Mouse (Mus musculus) spleen, postnatal 10 days (tissue): ENCODE data around the gene Tulp1.
"Not testable (repeated sequence)": the region's sequence is repeated elsewhere in the genome, so short reads cannot be mapped to it uniquely, and the experiment has no call there.

ENCODE experiments used
- DNase-seq, 2 experiments: peaks; one replicate each; pipeline ENCODE4 v3.0.0; 2021 to 2022; ENCODE audit warnings: low spot score in 2 of 2

Gene Tulp1

DNA sequence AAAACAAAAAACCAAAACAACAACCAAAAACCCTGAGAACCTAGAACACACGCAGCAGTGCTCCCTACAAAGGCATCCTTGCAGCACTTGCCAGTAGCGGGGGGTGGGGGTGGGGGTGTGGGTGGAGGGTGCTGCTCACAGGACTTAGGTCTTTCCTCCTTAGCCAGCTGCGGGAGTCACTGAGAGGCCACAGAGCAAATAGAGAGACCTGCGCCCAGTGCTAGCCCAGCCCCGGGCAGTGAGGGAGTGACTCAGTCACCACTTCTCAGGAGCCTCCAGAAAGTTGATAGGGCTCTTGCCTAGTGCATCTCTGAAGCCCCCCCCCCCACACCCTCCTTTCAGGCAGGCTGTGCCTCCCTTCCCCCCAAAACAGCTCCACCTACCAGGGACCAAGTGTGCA, 4.0 kb upstream of the Tulp1 start:
- DNase-seq, result no peak

DNA sequence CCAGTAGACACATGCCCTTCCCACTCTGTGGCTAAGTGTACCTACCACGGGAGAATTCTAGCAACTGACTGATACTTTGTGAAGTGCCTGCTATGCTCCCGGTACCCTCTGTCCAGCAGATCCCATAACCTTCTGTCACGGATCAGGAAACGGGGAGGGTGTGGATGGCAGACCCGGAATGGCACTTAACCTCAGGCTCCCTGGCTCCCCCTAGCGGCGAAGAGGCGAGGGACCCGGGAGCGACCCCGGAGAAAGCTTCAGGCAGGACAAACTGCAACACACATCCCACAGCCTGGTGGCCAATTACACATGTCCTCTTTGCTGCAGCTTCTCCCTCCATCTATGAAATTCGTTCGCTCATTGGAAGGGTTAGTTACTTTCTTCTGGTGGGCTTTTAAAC, 3.4 kb upstream of the Tulp1 start:
- peak; percentile 75 to 88 for DNase-seq

DNA sequence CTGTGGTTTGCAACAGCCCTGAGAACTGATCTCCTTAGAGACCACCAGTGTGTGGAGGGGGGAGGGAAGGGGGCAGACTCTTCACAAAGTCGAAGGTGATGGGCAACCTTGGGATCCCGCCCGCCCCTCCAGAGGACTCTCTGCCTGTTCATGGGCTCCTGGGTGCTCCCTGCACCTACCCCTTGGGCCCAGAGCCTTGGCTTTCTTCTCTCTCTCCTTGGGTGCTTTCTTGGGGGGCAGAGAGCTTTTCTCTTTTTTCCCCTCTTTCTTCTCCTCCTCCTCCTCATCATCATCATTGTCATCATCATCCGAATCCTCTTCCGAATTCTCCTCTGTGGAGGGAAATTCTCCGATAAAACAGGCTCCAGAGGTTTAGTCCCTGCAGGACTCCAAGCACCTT, 1.5 kb downstream of the Tulp1 start:
- DNase-seq, result no peak

DNA sequence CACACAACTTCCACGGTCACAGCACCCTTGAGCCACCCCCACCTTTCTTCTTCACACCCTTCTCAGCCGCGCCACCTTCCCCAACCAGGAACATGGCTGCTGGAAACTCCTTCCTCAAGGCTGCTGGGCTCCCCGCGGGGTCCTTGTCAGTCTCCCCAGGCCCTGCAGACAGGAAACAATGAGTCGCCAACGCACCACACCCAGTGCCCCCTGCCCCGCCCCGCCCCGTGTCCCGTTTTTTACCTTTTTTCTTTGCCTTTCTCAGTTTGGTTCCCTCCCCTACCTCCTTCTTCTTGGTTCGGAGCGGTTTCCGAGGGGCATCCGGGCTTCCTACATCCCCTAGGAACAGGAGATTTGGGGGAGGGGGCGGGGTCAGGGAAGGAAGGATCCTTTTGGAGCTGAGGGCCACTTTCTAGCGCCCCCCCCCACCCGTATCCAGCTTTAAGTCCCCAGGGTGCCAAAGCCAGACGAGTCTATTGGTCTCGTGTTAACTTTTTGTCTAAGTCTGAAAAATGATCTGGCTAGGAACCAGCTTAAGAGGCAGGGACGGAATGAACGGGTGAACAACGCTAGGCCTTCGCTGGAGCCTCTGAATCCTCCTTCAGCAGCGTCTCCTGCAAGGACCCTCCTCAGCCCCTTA, 2.2 kb downstream of the Tulp1 start:
- DNase-seq, result no peak

DNA sequence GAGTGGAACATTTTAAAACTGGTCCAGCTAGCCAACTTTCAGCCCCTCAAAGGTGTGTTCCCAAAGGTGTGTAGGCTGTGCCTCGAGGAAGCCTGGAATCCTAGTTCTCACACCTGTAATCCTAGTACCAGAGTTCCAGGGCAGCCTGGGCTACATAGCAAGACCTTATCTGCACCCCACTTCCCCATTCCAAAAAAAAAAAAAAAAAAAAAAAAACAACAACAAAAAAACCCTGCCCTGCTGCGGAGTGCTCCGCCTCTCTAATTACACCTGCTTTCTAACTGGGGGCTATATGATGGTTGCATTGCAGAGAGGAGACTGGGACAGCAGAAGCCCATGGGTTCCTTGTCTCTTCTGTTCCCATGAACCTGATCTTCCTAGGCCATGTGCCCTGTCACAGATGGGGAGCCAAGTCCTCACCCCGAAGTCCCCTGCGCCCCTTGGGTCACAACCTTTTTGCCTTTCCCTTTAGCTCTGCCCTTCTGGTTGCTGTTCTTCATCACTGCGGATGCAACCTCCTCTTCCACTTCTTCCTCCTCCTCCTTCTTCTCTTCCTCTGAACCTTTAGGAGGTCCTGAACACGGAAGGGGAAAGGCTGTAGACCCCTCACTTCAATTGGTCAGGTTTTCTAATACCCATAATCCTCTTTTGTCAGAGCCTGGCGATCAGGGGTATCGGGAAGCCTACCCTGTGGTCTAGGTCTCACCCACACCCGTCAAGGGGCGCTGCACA, 2.9 kb downstream of the Tulp1 start:
- no peak for DNase-seq

DNA sequence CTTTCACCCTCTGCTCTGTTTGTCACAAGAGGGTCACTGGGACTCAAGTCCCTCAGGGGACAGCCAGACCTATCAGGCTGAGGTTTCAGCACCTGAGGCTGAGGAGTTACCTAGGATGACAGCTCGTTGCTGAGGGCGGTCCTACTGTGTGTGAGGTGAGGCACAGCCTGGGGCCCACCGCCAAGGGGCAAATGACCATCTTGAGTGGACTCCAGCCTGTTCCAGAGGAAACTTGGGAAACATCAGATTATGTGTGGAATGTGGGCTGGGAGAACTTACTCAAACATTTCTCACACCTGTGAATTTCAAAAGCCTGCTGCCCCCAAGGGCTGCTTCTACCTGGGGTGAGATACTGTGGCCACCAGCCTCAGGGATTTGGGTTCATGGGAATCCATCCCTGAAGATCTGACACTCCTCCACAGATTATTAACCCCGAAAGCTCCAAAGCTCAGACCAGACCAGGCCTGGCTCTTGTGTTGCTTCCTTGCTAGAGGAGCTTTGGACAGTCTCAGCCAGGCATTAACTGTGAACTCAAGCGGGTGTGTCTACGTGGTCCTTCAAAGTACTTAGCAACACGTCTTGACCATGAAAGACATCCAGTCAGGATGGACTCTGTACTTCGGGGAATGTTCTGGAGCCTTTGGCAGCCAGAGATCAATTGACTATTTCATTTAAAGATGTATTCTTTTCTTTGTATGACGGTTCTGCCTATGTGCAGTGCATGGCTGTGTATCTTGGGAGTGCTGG, 4.3 kb downstream of the Tulp1 start:
- DNase-seq, result no peak

DNA sequence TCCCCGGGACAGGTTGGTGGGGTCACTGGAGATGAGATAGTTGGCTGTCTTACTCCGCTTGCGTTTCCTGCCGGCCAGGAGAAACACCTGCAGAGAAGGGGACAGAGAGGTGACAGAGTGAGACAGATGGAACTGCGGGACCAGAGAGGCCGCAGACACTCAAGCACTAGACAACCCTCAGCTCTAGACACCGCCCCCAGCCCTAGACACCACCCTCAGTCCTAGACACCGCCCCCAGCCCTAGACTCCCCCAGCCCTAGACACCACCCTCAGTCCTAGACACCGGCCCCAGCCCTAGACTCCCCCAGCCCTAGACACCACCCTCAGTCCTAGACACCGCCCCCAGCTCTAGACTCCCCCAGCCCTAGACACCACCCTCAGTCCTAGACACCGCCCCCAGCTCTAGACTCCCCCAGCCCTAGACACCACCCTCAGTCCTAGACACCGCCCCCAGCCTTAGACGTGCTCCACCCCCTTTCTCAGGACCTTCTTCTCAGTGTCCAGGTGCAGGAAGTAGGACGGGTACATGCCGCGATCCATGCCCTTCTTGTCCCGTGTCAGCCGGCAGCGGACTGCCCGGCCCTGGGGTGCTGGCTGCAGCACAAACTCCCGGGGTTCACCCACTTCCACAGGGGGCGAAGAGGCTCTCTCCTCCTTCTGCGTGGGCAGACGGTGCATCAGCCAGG, 6.3 kb downstream of the Tulp1 start:
- not testable (repeated sequence) for DNase-seq

DNA sequence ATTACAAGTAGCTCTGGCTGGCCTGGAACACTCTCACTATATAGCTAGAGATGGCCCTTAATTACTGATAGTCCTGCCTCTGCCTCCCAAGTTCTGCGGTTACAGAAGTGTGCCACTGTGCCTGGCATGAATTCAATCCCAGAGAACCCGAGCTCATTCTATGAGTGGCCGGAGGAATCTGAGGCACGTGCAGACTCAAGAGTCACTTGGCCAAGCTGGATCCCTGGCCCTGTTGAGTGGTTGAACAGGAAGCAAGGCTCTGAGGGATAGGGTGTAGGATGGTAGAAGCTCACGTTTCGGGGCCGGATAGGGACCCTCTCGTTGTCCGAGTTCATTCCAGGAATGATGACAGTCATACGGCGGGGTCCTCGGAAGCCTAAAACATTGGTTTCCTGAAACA, 9.2 kb downstream of the Tulp1 start:
- no peak for DNase-seq

DNA sequence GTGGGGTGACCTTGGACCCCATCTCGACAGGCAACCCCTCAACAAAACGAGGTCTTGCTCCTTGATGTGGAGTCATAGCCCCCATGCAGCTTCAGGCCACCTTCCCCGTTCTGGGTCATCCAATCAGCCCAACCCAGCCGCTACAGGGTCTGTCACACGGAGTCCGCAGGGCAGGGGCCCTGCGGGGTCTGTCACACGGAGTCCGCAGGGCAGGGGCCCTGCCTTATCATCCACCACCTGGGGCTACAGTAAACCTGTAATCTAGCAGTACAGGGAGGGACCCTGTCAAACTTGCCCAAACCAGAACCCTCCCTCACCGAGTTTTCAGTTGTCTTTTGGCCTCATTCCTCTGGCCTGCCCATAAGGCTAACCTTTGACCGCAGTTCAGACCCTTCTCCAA, 13.0 kb downstream of the Tulp1 start:
- DNase-seq, result peak; percentile 24 to 51

DNA sequence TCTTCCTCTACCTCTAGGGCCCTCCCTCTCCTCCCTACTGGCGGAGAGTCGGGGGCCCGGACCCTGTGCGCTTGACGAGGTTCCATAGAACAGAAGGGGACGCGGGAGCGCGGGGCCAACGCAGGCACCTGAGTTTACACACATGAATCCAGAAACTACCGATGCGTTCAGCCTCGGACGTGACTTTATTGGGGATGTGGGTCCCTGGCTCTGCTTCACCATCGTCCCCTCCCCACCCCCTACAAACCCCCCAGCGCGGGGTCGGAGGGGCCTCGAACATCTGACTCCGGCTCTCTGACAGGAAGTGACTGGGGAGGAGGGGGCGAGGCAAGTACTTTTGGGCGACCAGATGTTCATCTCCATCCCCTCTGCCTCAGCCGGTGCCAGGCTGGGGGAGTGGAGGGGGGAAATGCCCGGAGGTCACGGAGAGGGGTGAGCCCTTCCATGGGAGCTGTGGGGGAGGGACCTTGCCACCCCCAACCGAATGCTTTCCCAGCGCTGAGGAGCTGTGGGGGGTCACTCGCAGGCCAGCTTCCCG, 13.6 kb downstream of the Tulp1 start:
- peak; percentile 33 to 37 for DNase-seq

DNA sequence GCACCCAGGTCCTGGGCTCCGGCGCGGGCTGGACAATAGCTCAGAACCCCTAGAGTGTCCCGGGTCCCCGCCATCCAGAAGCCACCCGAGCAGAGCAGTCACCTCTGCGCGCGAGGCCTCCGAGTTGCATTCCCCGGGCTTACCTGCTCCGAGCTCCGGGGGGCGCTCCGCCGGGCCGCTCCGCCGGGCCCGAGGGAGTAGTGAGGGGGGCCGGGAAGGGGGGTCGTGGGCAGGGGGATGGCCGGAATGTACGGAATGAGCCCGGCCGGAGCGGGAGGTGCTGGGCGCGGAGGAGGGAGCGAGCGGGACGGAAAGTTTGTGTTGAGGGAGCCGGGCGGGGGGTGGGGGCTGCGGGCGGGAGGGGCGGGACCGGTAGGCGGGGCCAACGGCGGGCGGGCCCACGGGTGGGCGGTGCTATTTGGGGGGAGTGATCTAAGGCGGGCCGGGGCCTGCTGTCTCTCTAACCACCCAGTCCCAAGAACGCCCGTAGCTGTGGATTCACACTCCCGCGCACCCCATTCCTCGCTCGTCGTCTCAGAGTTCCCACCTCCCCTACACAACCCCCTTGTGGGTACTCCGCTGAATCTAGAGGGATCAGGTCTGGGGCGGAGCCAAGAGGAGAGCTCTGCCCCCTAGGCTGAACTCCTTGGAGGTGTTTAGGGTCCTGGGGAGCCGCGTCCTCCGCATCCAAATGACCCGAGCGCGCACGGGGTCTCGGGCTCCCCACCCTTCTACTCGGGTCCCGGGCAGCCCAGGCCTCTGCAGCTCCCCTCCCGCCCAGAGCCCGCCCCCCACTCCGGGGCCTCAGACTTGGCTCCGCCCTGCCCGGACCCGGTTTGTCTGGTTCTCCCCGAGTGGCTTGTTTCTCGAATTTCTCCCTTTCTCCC, 14.3 kb downstream of the Tulp1 start, which contains the start of gene Tead3:
TSS of gene Tead3 (minus strand) at position 352 of the 887 bp plus-strand sequence.
- DNase-seq, result peak; percentile 68 to 83

DNA sequence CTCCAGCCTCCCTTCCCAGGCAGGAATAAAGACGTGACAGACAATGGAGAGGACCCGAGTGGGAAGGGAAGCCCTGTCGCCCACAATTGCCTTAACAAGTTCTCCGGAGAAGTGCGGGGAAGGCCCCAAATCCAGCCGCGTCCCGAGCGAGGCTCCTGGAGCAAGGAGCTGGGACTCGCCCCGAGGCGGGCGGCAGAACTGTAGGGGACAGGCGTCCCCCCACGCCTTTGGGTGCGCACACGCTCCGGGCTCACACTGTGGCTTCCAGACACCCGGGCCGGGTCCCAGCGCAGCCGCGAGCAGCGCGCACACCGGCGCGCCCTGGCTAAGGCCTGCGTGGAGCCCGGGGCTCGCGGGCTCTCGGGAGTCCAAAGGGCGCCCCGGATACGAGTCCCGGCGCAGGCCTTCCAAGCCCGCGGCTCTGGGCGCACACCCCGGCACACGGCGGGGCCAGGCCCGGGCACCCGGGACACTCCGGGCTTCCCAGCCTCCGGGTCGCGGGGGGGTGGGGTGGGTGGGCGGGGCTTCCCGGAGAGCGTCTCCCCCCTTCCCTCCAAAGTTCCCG, 15.0 kb downstream of the Tulp1 start:
- DNase-seq, result peak; percentile 45 to 47

DNA sequence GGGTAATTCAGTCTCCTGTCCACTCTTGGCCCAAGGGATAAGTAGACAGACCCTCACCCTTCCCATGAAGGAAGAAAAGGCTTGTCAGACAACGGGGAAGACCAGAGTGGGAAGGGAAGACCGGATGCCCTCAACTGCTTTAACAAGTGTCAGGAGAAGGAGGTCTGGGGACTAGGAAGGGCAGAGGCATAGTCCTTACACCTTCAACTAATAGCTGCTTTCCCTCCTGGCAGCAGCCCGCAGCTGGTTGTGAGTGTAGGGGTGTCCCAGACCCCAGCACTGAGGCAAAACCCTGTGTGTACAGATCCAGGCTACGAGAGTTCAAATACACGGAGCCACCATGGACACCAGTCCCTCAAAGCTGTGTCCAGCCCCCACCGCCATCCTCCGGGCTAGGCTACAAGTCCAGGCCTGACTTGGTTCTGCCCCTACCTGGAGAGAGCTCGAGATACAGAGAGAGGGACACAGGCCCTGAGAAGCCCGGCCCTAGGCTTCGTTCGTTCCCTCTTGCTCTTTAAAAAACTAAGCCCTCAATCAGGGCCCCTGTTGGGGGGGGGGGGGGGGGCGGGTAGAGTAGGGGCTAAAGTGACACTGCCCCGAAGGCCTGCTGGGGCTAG, 15.7 kb downstream of the Tulp1 start:
- DNase-seq, result no peak

DNA sequence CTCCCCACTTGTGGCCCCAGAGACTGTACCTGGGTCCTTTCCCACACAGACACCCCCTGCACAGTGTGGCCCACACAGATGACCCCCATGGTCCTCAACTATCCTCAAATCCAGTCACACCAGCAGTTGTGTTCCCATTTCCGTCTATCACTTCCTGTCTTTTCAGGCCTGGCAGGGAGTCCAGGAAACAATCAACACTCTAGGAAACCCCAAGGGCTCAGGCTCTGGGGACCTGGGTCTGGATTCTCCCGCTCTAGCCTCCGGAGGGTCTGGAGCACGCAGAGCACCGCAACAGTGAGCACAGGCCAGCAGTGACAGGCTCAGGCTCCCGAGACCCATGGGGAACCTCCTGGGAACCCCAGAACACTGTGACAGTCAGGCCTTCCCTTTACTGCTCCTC, 16.8 kb downstream of the Tulp1 start:
- DNase-seq, result no peak

DNA sequence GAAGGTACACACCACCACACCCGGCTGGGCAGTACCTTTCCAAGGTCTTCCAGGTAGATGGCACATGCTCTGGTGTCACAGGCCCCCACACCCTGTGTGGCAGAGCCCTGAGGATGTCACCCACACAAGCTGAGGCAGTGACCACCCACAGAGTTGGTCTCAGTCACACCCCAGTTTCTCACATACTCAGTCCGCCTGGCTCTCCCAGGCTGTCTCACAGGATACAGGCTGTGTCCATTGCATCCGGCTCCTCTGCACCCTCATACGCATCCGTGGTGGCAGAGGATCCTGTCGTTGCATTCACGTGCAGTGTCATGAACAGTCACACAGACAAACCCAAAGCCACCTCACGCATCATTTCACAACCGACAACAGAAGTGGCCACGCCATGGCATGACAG, 17.7 kb downstream of the Tulp1 start:
- DNase-seq, result no peak

DNA sequence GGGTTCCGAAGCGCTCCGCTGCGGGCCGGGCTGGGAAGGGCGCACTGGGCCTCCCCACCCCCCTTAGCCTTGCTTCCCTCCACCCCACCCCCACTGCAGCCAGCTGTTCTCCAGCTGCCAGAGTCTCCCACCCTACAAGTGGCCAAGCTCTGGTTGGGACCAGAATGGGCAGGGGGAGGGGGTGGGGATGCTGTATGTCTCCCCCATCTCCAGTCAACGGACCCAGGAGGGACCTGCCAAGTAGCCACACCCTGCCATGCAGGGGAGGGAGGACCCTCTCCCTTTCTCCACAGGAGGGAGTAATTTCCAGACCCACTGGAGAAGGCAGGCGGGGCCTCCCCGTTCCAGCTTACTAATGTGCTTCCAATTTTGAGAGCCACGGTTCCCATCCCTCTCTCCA, 19.1 kb downstream of the Tulp1 start:
- no peak for DNase-seq

DNA sequence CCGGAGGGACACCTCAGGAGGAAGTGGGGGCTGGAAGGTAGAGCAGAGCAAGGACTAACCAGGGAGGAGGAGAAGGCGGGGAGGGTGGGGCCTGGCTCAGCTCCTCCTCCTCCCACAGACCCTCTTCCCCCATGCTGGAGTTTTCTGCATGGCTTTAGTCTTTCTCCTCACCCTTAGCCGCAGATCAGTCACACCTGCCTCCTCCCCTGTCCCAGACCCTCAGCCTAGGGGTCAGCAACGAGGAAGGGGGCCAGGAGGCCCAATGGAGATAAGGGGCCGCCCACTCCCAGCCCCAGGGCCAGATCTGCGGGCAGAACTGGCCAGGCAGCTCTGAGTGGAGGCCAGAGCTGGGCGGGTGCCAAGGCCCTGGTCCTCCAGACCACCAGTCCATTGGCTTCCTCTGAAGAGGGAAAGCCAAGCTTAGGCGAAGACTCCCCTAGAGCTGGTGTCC, 19.7 kb downstream of the Tulp1 start:
- DNase-seq, result no peak

DNA sequence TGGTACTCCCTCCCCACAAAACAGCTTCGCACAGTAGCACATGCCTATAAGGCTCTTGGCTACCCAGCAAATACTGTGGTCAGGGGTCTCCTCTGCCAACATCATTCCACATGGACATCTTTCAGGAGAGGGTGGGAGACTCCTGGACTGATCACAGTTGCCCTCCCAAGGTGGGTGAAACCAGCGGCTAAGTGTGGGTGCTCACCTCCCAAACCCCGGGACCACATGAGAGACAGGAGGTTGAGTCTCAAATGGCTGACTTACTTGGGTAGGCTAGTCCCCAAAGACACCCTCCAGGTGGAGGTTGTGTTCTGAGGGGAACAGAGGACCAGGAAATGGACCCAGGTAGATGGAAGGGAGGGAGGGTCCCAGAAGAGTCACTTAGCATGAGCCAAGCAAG, 20.4 kb downstream of the Tulp1 start:
- no peak for DNase-seq

DNA sequence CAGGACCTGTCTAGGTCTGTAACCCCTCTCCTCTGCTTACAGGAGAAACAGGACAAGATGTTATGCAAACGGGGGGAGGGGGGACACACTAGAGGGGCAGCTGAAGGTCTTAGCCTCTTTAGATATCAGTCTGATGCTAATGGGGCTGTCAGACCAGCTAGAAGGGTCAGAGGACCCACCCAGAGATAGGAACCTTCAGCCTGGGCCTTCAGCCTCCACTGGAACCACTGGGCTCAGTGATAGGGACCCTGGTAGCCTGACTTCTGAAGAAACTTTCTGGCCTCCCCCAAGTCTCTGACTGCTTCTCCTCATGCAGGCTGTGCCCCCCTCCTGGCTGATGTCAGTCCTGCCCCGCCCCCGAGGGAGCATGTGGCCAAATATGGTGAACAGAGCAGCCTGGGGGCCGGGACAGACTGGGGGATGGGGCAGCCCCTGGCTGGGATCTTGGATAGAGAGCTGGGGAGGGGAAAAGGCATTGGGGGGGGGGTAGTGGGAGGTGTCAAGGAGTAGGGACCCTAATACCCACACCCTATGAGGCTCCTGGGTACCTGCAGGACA, 20.9 kb downstream of the Tulp1 start:
- no peak for DNase-seq

DNA sequence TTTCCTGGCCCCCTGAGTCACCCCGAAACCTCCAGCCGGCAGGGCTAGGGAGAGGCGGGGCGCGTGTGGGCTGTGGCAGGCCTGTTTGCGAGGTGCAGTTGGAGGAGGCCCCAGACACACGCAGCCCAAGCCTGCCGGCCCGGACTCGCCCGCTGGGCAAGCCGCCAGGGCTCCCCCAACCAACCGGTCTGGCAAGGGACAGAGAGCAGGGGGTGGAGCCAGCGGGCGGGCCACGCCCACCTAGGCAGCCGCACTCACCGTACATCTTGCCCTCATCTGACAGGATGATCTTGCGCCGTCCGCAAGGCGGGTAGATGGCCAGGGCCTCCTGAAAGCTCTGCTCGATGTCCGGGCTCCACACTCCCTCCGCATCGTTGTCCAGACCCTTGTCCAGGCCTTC, 23.9 kb downstream of the Tulp1 start:
- peak; percentile 56 to 79 for DNase-seq
